In genomic region chr13:93612660-93613607, GRCm38 (mm10) we compare ENCODE assay signal across 8 mouse cellular contexts. TPM values are rescaled to one million over a fixed set of nuclear protein-coding genes. Genes with fewer than 3 reads are reported as not detected.
A peak's percentile ranks its signal among the peaks of the same experiment; 100 is the strongest.
DNase-seq lines count a peak whose midpoint lies in the region; ATAC-seq lines count a peak whose summit lies in the region.

No protein-coding gene starts in this region.

- intact Hi-C loops in gastrocnemius, postnatal 36 days (cut with DNase I), result loop anchor here (5.0 kb wide), 1 partner anchor 861 kb away; no protein-coding TSS in a partner anchor
- intact Hi-C loops in left cerebral cortex, postnatal 25 days (cut with DNase I), result loop anchor here (1.0 to 10.0 kb wide), 5 partner anchors 106 to 861 kb away; partner anchors contain the start of genes Jmy and Tent2

- no peaks in the 10 kb centered on the region for H3K9me3 ChIP-seq in intestine, embryonic 15.5 days
- no peaks in the 10 kb centered on the region for H3K9me3 ChIP-seq in midbrain, embryonic 13.5 days

- 0 out of 2 replicates have a peak, but pooled peaks cover 5% of the 10 kb centered on the region for H3K4me1 ChIP-seq in intestine, embryonic 15.5 days (replicated peaks)
- no peaks in the 10 kb centered on the region for H3K4me1 ChIP-seq in midbrain, embryonic 13.5 days (replicated peaks)

- peak; percentile 71 for ATAC-seq in intestine, embryonic 15.5 days
- ATAC-seq in midbrain, embryonic 13.5 days, result peak; percentile 66; the same call in 1 of the 2 replicates

- no peaks in the 10 kb centered on the region for H3K36me3 ChIP-seq in intestine, embryonic 15.5 days
- no peaks in the 10 kb centered on the region for H3K36me3 ChIP-seq in midbrain, embryonic 13.5 days

- no peak overlapping the region for H3K4me2 ChIP-seq in intestine, embryonic 15.5 days (replicated peaks)
- H3K4me2 ChIP-seq in midbrain, embryonic 13.5 days (replicated peaks), result no peak overlapping the region

- no peaks in the 10 kb centered on the region for H3K27me3 ChIP-seq in intestine, embryonic 15.5 days (replicated peaks)
- no peaks in the 10 kb centered on the region for H3K27me3 ChIP-seq in midbrain, embryonic 13.5 days

- peak; percentile 77 for DNase-seq in 3T3-L1 (ENCODE audit: low read depth, low spot score)
- peak; percentile 82 for DNase-seq in adrenal gland, adult 2 months
- DNase-seq in embryo, embryonic 11 days, result peak; percentile 81
- DNase-seq in gastrocnemius, postnatal 36 days, result peak; percentile 27 to 29
- DNase-seq in left cerebral cortex, postnatal 25 days (ENCODE audit: low spot score in 2 of 2), result peak; percentile 80 to 90
- DNase-seq in spleen, postnatal 10 days (ENCODE audit: low spot score in 2 of 2), result peak; percentile 49 to 76

- no peak overlapping the region for H3K4me3 ChIP-seq in intestine, embryonic 15.5 days (replicated peaks)
- H3K4me3 ChIP-seq in midbrain, embryonic 13.5 days (replicated peaks), result no peak overlapping the region

- no peak overlapping the region for H3K9ac ChIP-seq in intestine, embryonic 15.5 days
- H3K9ac ChIP-seq in midbrain, embryonic 13.5 days (replicated peaks), result no peak overlapping the region

- H3K27ac ChIP-seq in intestine, embryonic 15.5 days, result peak overlapping the region; percentile 37
- H3K27ac ChIP-seq in midbrain, embryonic 13.5 days, result no peak overlapping the region

- 49% methylated on average over 19 of the region's 19 CpGs for WGBS in intestine, embryonic 15.5 days
- WGBS in midbrain, embryonic 13.5 days, result 65% methylated on average over 19 of the region's 19 CpGs

RNA-seq across cellular contexts. Expression of gene Bhmt, which starts 24.8 kb away (rescaled TPM):
- total RNA-seq in adrenal gland, adult 2 months (2021), result 10 to 100 TPM in 1 of 2 experiments, under 1 TPM in 1; 0.97 to 11.8 TPM
- polyA plus RNA-seq in adrenal gland, adult 2 months (2012; rRNA removed), result 0.80 and 0.92 TPM in 2 replicates
- not detected for total RNA-seq in gastrocnemius, postnatal 36 days (2021)
- polyA plus RNA-seq in intestine, embryonic 15.5 days (2015; fragmentation: Nextera tagmentation; extraction: Ambion mirVana), result 1.0 and 1.1 TPM in 2 replicates
- not detected for total RNA-seq in left cerebral cortex, postnatal 25 days (2021)
- 0.13 and 0.20 TPM in 2 replicates for polyA plus RNA-seq in midbrain, embryonic 13.5 days (2015; fragmentation: Nextera tagmentation; extraction: Ambion mirVana)

Comparison
In these comparisons a context has a peak if more than half of its experiments do, and no peak if none do; other contexts are left out.
1. DNase-seq: peak in every context shown above with its lines; median percentile 85 in left cerebral cortex, postnatal 25 days; 82 in adrenal gland, adult 2 months; 81 in embryo, embryonic 11 days; 77 in 3T3-L1; 62 in spleen, postnatal 10 days; 28 in gastrocnemius, postnatal 36 days.